Mouse (Mus musculus): ENCODE measurements at regions not wholly inside any gene's neighbourhood (a gene's known extent, or its start where the extent isn't known, plus 50 kb on each side); places are given as distances from the start of the nearest gene placed in this dataset.

GRCm38 (mm10) chr3:35688111-35688510 is 65.8 kb upstream of the Atp11b start:
- DNase-seq: no peak

DNA sequence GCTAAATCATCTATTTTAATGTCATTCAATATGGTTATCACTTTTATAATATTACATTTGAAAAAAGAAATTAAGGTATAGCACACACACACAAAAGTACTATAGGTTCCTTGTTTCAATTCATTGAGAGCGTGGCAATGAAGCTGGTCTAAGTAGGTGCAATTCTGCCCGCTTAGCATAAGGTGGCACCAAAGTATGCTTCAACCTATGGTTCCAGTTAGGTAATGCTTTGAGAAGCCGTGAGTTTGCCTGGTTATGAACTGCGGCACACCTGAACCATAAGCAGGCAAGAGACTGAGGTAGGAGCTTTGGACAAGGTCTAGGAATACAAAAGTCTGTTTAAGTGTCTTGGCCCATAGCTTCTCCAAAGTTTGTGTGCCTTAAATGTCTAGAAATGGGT is 65.1 kb upstream of the Atp11b start:
- DNase-seq: peak; percentile 6

GRCm38 (mm10) chr3:35693039-35693438 is 60.9 kb upstream of the Atp11b start:
- DNase-seq: peak; percentile 77

DNA sequence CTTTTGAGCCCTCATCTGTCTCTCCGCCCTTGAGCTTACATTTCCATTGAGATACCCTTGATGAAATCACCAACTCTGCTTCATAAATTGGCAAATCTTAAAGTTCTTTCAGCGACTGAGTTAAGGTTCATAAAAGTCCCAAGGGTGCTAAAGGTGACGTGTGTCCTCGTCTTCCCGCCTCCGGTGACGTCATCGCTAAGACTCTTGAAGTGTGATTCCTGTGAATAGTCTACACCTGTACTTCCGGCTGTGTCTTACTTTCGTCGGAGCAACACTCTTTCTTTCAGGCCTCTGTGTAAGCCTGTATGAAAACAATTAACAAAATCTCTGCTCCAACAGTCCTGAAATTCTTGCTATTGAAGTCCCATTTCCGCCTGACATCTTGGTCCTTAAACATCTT is 60.4 kb upstream of the Atp11b start:
- DNase-seq: no peak

GRCm38 (mm10) chr3:35694241-35694640 is 59.7 kb upstream of the Atp11b start:
- no peak for DNase-seq

DNA sequence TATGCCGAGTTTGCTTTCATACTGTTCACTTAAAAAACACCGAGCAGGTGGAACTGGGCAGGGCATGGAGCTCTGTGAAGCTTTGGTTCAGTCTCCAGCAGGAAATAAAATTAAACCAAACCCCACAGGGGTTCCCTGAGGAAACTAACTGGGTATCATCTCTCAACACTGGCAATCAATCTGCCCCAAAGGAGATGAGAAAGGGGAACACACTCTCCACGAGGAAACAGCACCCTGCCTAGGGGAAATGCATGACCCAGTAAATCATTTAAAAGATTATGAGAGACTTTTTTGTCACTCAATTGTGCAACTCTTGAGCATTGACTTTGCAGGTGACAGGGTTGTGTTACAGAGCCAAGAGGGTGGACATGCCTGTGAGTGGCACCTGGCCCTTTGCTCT is 58.0 kb upstream of the Atp11b start:
- no peak for DNase-seq

GRCm38 (mm10) chr3:35699266-35699665 is 54.6 kb upstream of the Atp11b start:
- DNase-seq: no peak

GRCm38 (mm10) chr3:35699979-35700378 is 53.9 kb upstream of the Atp11b start:
- no peak for DNase-seq

DNA sequence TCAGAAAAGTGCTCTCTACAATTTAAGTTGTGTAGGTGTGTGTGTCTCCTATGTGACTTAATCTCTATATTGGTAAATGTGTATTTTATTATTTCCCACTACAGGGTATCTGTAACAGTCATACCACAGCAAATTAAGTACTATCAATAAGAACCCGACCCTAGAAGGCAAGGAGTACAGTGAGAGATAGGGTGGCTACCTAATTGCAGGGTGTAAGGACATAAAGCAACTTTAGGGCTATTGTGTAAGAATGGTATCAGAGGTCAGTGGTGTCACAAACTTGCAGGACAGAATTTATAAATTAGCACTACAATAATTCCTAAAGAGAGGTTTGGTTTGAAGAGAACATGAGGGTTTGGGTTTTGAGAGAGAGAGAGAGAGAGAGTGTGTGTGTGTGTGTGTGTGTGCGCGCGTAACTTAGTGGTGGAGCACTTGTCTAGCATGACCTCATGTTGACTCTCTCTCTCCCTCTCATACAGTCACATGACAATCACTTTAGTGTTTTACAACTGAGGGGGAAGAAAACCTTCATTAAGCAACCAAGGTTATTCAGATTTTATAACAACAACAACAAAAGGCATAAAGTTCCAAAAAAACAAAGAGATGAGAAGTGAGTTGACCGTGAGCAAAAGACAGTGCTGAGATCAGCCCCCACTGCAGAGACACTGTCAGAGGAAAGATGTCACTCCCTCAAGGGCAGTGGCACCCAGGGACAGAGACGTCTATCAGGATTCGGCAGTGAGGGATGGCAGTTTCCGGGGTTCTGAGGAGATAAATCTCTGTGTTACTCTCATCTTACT is 50.2 kb upstream of the Atp11b start:
- DNase-seq: no peak

Measured in kidney, adult 18-20 months (tissue).